Mouse (Mus musculus) G1E (cell line): ENCODE data around the gene Ptcra.

ENCODE experiments used
- CTCF ChIP-seq: IDR thresholded peaks from 2 replicates; pipeline ENCODE4 v1.5.1; 2012; ENCODE audit warnings: low read depth, low read length, inconsistent platforms, mixed read lengths
- POLR2AphosphoS5 ChIP-seq: IDR thresholded peaks from 2 replicates; pipeline ENCODE4 v1.6.1; 2012; ENCODE audit warnings: low read depth, low read length, inconsistent platforms; ENCODE audit not compliant: insufficient replicate concordance

DNA sequence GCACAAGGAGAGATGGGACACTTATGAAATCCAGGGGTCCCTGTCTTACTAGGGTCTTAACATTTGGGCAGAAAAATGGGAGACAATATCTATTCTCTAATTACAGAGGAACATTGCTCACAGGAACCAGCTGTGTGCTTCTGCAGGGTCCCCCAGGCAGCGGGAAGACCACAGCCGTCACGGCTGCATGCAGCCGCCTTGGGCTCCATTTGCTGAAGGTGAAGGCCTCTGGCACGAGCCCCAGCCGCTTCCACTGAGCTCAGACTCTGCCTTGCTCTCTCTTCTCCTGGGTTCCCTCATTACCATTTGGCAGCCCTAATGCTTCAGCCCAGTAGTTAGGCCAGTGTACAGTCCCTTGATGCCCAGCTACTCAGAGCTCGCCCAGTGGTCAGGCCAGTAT is 42.4 kb downstream of the Ptcra start:
- no peak for TF ChIP-seq CTCF
- TF ChIP-seq POLR2AphosphoS5: no peak
